Mouse (Mus musculus): ENCODE measurements around the gene Arl8a. TPM values are rescaled to one million over a fixed set of nuclear protein-coding genes. Genes with fewer than 3 reads are reported as not detected.

The Arl8a gene
- polyA plus RNA-seq, 1 experiment from 2014 or later = 370 TPM

- no peak overlapping the region for H3K9ac ChIP-seq (replicated peaks; ENCODE audit: low read depth, low read length)
- no peaks in the 10 kb centered on the region for H3K9me3 ChIP-seq (ENCODE audit: control insufficient read depth, low read length)
- 38% methylated on average over 7 of the region's 7 CpGs for WGBS
- H3K36me3 ChIP-seq (ENCODE audit: control insufficient read depth, insufficient read depth, low read length) = peaks cover 16% of the 10 kb centered on the region
- H3K4me3 ChIP-seq (ENCODE audit: low read depth, low read length) = no peak overlapping the region
- peak; percentile 66 for ATAC-seq (ENCODE audit: low read depth)
- H3K27me3 ChIP-seq (ENCODE audit: control insufficient read depth, insufficient read depth, low read length) = no peaks in the 10 kb centered on the region
- H3K4me2 ChIP-seq (ENCODE audit: low read depth, low read length) = no peak overlapping the region
- peak overlapping the region; percentile 70 for H3K27ac ChIP-seq (ENCODE audit: low read depth, low read length)
- peaks cover 6% of the 10 kb centered on the region for H3K4me1 ChIP-seq (ENCODE audit: control insufficient read depth, insufficient read depth, low read length)
These were observed 12.4 kb downstream of the Arl8a start for GRCm38 (mm10) chr1:135159074-135159473.

GRCm38 (mm10) chr1:135159556-135160123 is 13.0 kb downstream of the Arl8a start:
- H3K9me3 ChIP-seq (ENCODE audit: control insufficient read depth, low read length) = no peaks in the 10 kb centered on the region
- ATAC-seq (ENCODE audit: low read depth) = peak; percentile 22
- peak overlapping the region; percentile 70 for H3K27ac ChIP-seq (ENCODE audit: low read depth, low read length)
- H3K4me1 ChIP-seq (ENCODE audit: control insufficient read depth, insufficient read depth, low read length) = peaks cover under 1% of the 10 kb centered on the region; the same call in 1 of the 2 replicates
- no peaks in the 10 kb centered on the region for H3K27me3 ChIP-seq (ENCODE audit: control insufficient read depth, insufficient read depth, low read length)
- no peak overlapping the region for H3K4me3 ChIP-seq (ENCODE audit: low read depth, low read length)
- WGBS = 69% methylated on average over 11 of the region's 11 CpGs
- no peak overlapping the region for H3K4me2 ChIP-seq (ENCODE audit: low read depth, low read length)
- H3K36me3 ChIP-seq (ENCODE audit: control insufficient read depth, insufficient read depth, low read length) = peaks cover 16% of the 10 kb centered on the region
- no peak overlapping the region for H3K9ac ChIP-seq (replicated peaks; ENCODE audit: low read depth, low read length)

GRCm38 (mm10) chr1:135160411-135161050 is 13.9 kb downstream of the Arl8a start:
- no peak overlapping the region for H3K9ac ChIP-seq (replicated peaks; ENCODE audit: low read depth, low read length)
- ATAC-seq (ENCODE audit: low read depth) = no peak
- H3K4me1 ChIP-seq (ENCODE audit: control insufficient read depth, insufficient read depth, low read length) = no peaks in the 10 kb centered on the region
- H3K27ac ChIP-seq (ENCODE audit: low read depth, low read length) = peak overlapping the region; percentile 70
- H3K4me3 ChIP-seq (ENCODE audit: low read depth, low read length) = no peak overlapping the region
- 82% methylated on average over 13 of the region's 13 CpGs for WGBS
- H3K27me3 ChIP-seq (ENCODE audit: control insufficient read depth, insufficient read depth, low read length) = no peaks in the 10 kb centered on the region
- H3K4me2 ChIP-seq (ENCODE audit: low read depth, low read length) = no peak overlapping the region
- peaks cover 11% of the 10 kb centered on the region; the same call in 1 of the 2 replicates for H3K36me3 ChIP-seq (ENCODE audit: control insufficient read depth, insufficient read depth, low read length)
- no peaks in the 10 kb centered on the region for H3K9me3 ChIP-seq (ENCODE audit: control insufficient read depth, low read length)

GRCm38 (mm10) chr1:135162720-135163119 is 16.1 kb downstream of the Arl8a start:
- WGBS = 47% methylated on average over 6 of the region's 6 CpGs
- Histone ChIP-seq H3K9ac (replicated peaks; ENCODE audit: low read depth, low read length) (no peak overlapping the region), H3K9me3 (ENCODE audit: control insufficient read depth, low read length) (no peaks in the 10 kb centered on the region), H3K4me3 (ENCODE audit: low read depth, low read length) (no peak overlapping the region), H3K4me1 (ENCODE audit: control insufficient read depth, insufficient read depth, low read length) (no peaks in the 10 kb centered on the region), H3K27ac (ENCODE audit: low read depth, low read length) (peak overlapping the region; percentile 55), H3K4me2 (ENCODE audit: low read depth, low read length) (no peak overlapping the region), H3K36me3 (ENCODE audit: control insufficient read depth, insufficient read depth, low read length) (no peaks in the 10 kb centered on the region), H3K27me3 (ENCODE audit: control insufficient read depth, insufficient read depth, low read length) (no peaks in the 10 kb centered on the region)
- ATAC-seq (ENCODE audit: low read depth) = no peak

- no peak for ATAC-seq (ENCODE audit: low read depth)
- no peaks in the 10 kb centered on the region for H3K27me3 ChIP-seq (ENCODE audit: control insufficient read depth, insufficient read depth, low read length)
- no peaks in the 10 kb centered on the region for H3K9me3 ChIP-seq (ENCODE audit: control insufficient read depth, low read length)
- no peaks in the 10 kb centered on the region for H3K36me3 ChIP-seq (ENCODE audit: control insufficient read depth, insufficient read depth, low read length)
- no peak within 1 kb of the TSS for H3K27ac ChIP-seq (ENCODE audit: low read depth, low read length)
- 66% methylated on average over 11 of the region's 11 CpGs for WGBS
- no peak within 1 kb of the TSS for H3K4me2 ChIP-seq (ENCODE audit: low read depth, low read length)
- H3K4me3 ChIP-seq (ENCODE audit: low read depth, low read length) = no peak within 1 kb of the TSS
- no peak within 1 kb of the TSS for H3K9ac ChIP-seq (replicated peaks; ENCODE audit: low read depth, low read length)
- no peaks in the 10 kb centered on the region for H3K4me1 ChIP-seq (ENCODE audit: control insufficient read depth, insufficient read depth, low read length)
These were observed 20.8 kb downstream of the Arl8a start, which contains the start of gene Gpr37l1 for GRCm38 (mm10) chr1:135167435-135167834. Gpr37l1 (minus strand) TSS chr1:135167681.

GRCm38 (mm10) chr1:135168453-135169200 is 22.0 kb downstream of the Arl8a start:
- Histone ChIP-seq H3K27ac (ENCODE audit: low read depth, low read length) (no peak overlapping the region), H3K4me1 (ENCODE audit: control insufficient read depth, insufficient read depth, low read length) (no peaks in the 10 kb centered on the region)

GRCm38 (mm10) chr1:135169556-135170224 is 23.1 kb downstream of the Arl8a start:
- no peak overlapping the region for H3K4me3 ChIP-seq (ENCODE audit: low read depth, low read length)
- no peak for ATAC-seq (ENCODE audit: low read depth)
- H3K27ac ChIP-seq (ENCODE audit: low read depth, low read length) = no peak overlapping the region
- WGBS = 58% methylated on average over 12 of the region's 12 CpGs
- no peaks in the 10 kb centered on the region for H3K4me1 ChIP-seq (ENCODE audit: control insufficient read depth, insufficient read depth, low read length)
- H3K9me3 ChIP-seq (ENCODE audit: control insufficient read depth, low read length) = no peaks in the 10 kb centered on the region
- H3K27me3 ChIP-seq (ENCODE audit: control insufficient read depth, insufficient read depth, low read length) = no peaks in the 10 kb centered on the region
- H3K4me2 ChIP-seq (ENCODE audit: low read depth, low read length) = no peak overlapping the region
- H3K36me3 ChIP-seq (ENCODE audit: control insufficient read depth, insufficient read depth, low read length) = no peaks in the 10 kb centered on the region
- no peak overlapping the region for H3K9ac ChIP-seq (replicated peaks; ENCODE audit: low read depth, low read length)

More at GRCm38 (mm10) chr1:135168453-135169200, 22.0 kb downstream of the Arl8a start:
- Histone ChIP-seq H3K4me2 (ENCODE audit: low read depth, low read length) (no peak overlapping the region), H3K36me3 (ENCODE audit: control insufficient read depth, insufficient read depth, low read length) (no peaks in the 10 kb centered on the region), H3K9me3 (ENCODE audit: control insufficient read depth, low read length) (no peaks in the 10 kb centered on the region), H3K4me3 (ENCODE audit: low read depth, low read length) (no peak overlapping the region), H3K27me3 (ENCODE audit: control insufficient read depth, insufficient read depth, low read length) (no peaks in the 10 kb centered on the region), H3K9ac (replicated peaks; ENCODE audit: low read depth, low read length) (no peak overlapping the region)
- WGBS = 91% methylated on average over 10 of the region's 10 CpGs
- no peak for ATAC-seq (ENCODE audit: low read depth)

- no peak overlapping the region for H3K27ac ChIP-seq (ENCODE audit: low read depth, low read length)
- H3K9ac ChIP-seq (replicated peaks; ENCODE audit: low read depth, low read length) = no peak overlapping the region
- 62% methylated on average over 10 of the region's 10 CpGs for WGBS
These were observed 23.7 kb downstream of the Arl8a start for GRCm38 (mm10) chr1:135170299-135170698.

More at GRCm38 (mm10) chr1:135170299-135170698, 23.7 kb downstream of the Arl8a start:
- Histone ChIP-seq H3K36me3 (ENCODE audit: control insufficient read depth, insufficient read depth, low read length) (no peaks in the 10 kb centered on the region), H3K27me3 (ENCODE audit: control insufficient read depth, insufficient read depth, low read length) (no peaks in the 10 kb centered on the region), H3K9me3 (ENCODE audit: control insufficient read depth, low read length) (no peaks in the 10 kb centered on the region), H3K4me3 (ENCODE audit: low read depth, low read length) (no peak overlapping the region), H3K4me1 (ENCODE audit: control insufficient read depth, insufficient read depth, low read length) (no peaks in the 10 kb centered on the region), H3K4me2 (ENCODE audit: low read depth, low read length) (no peak overlapping the region)
- ATAC-seq (ENCODE audit: low read depth) = no peak

All from neural tube, embryonic 14.5 days (tissue).